17 mouse cellular contexts compared by ENCODE assay signal in genomic region chr4:100357881-100358589, GRCm38 (mm10).
DNase-seq lines count a peak whose midpoint lies in the region; ATAC-seq and TF ChIP-seq lines count a peak whose summit lies in the region.
"Had no signal": no experiment of that assay in that cellular context is flagged by ENCODE, and none has a peak within 500 bp of the region (broad histone marks: within the 10 kb centered on the region; RNA-seq: fewer than 3 reads in every experiment).

No protein-coding gene starts in this region.

- no peak overlapping the region for H3K4me2 ChIP-seq in heart, embryonic 15.5 days
- H3K4me2 ChIP-seq in midbrain, embryonic 11.5 days, result no peak overlapping the region
- H3K4me2 ChIP-seq in midbrain, embryonic 14.5 days (ENCODE audit: low read length), result no peak overlapping the region
- H3K4me2 ChIP-seq in lung, postnatal 0 days (replicated peaks; ENCODE audit: low read depth, low read length), result no peak overlapping the region

- H3K9ac ChIP-seq in heart, embryonic 15.5 days, result no peak overlapping the region
- no peak overlapping the region for H3K9ac ChIP-seq in midbrain, embryonic 11.5 days (ENCODE audit: low read length)
- no peak overlapping the region for H3K9ac ChIP-seq in midbrain, embryonic 14.5 days (replicated peaks; ENCODE audit: low read length)
- H3K9ac ChIP-seq in lung, postnatal 0 days (replicated peaks; ENCODE audit: low read depth), result no peak overlapping the region

- DNase-seq in heart, embryonic 10.5 days (ENCODE audit: low spot score), result no peak
- peak; percentile 35 for DNase-seq in midbrain, embryonic 11.5 days (ENCODE audit: low spot score, missing footprints)
- no peak for DNase-seq in midbrain, embryonic 14.5 days
- peak; percentile 81 for DNase-seq in lung, postnatal 0 days (ENCODE audit: low spot score)
- peak; percentile 47 for DNase-seq in telencephalon, adult 2 months (ENCODE audit: low read depth, low spot score)
- DNase-seq in thymus, postnatal 0 days (ENCODE audit: low spot score), result no peak
- DNase-seq: adrenal gland, postnatal 10 days; cerebellum, adult 8-10 months; gastrocnemius, postnatal 25 days; liver; right cerebral cortex, postnatal 4 days; thymus, adult 2 months had no signal

- no peak for ATAC-seq in heart, embryonic 15.5 days (replicated peaks; ENCODE audit: insufficient number of reproducible peaks, insufficient read depth, low FRiP score, low read depth)
- ATAC-seq in midbrain, embryonic 11.5 days (ENCODE audit: low FRiP score), result no peak
- no peak for ATAC-seq in midbrain, embryonic 14.5 days (ENCODE audit: low FRiP score, low TSS enrichment)
- ATAC-seq in lung, postnatal 0 days, result peak; percentile 80
- ATAC-seq: CD4-positive, CD25-positive, alpha-beta regulatory T cell, adult 4 months; inflammation-experienced regulatory T-cells, adult 6 months; midbrain, embryonic 16.5 days had no signal

- peaks cover 22% of the 10 kb centered on the region for H3K4me1 ChIP-seq in heart, embryonic 15.5 days (replicated peaks)
- no peaks in the 10 kb centered on the region for H3K4me1 ChIP-seq in heart, embryonic 10.5 days
- no peaks in the 10 kb centered on the region for H3K4me1 ChIP-seq in midbrain, embryonic 11.5 days (ENCODE audit: control insufficient read depth, insufficient read depth, low read length)
- no peaks in the 10 kb centered on the region for H3K4me1 ChIP-seq in midbrain, embryonic 14.5 days (ENCODE audit: control insufficient read depth, insufficient read depth, low read length)
- H3K4me1 ChIP-seq in lung, postnatal 0 days (ENCODE audit: insufficient read depth, low read depth, low read length), result no peaks in the 10 kb centered on the region

- no peak overlapping the region for H3K4me3 ChIP-seq in heart, embryonic 15.5 days
- H3K4me3 ChIP-seq in heart, embryonic 10.5 days, result no peak overlapping the region
- no peak overlapping the region for H3K4me3 ChIP-seq in midbrain, embryonic 11.5 days (ENCODE audit: low read depth, low read length)
- H3K4me3 ChIP-seq in midbrain, embryonic 14.5 days (replicated peaks; ENCODE audit: low read depth, low read length), result no peak overlapping the region
- H3K4me3 ChIP-seq in lung, postnatal 0 days (ENCODE audit: low read depth, low read length), result no peak overlapping the region

- no peaks in the 10 kb centered on the region for H3K36me3 ChIP-seq in heart, embryonic 15.5 days
- no peaks in the 10 kb centered on the region for H3K36me3 ChIP-seq in heart, embryonic 10.5 days
- H3K36me3 ChIP-seq in midbrain, embryonic 11.5 days (ENCODE audit: control insufficient read depth, insufficient read depth, low read length), result no peaks in the 10 kb centered on the region
- no peaks in the 10 kb centered on the region for H3K36me3 ChIP-seq in midbrain, embryonic 14.5 days (ENCODE audit: control insufficient read depth, insufficient read depth, low read length)
- no peaks in the 10 kb centered on the region for H3K36me3 ChIP-seq in lung, postnatal 0 days (ENCODE audit: insufficient read depth, low read length)

- peak; percentile 53 for TF ChIP-seq EP300 in lung, postnatal 0 days (IDR thresholded peaks at IDR 0.05)

- no peaks in the 10 kb centered on the region for H3K9me3 ChIP-seq in heart, embryonic 15.5 days (replicated peaks)
- H3K9me3 ChIP-seq in heart, embryonic 10.5 days, result no peaks in the 10 kb centered on the region
- no peaks in the 10 kb centered on the region for H3K9me3 ChIP-seq in midbrain, embryonic 11.5 days (ENCODE audit: control insufficient read depth, low read length)
- no peaks in the 10 kb centered on the region for H3K9me3 ChIP-seq in midbrain, embryonic 14.5 days (ENCODE audit: control insufficient read depth, low read length)
- H3K9me3 ChIP-seq in lung, postnatal 0 days (ENCODE audit: low read length), result no peaks in the 10 kb centered on the region

- WGBS in heart, embryonic 15.5 days, result 48% methylated on average over 4 of the region's 4 CpGs
- 54% methylated on average over 4 of the region's 4 CpGs for WGBS in heart, embryonic 10.5 days
- 84% methylated on average over 4 of the region's 4 CpGs for WGBS in midbrain, embryonic 11.5 days
- WGBS in midbrain, embryonic 14.5 days, result 80% methylated on average over 4 of the region's 4 CpGs
- 61% methylated on average over 4 of the region's 4 CpGs for WGBS in lung, postnatal 0 days

- H3K27ac ChIP-seq in heart, embryonic 15.5 days, result peak overlapping the region; percentile 31; the same call in 1 of the 2 replicates
- H3K27ac ChIP-seq in heart, embryonic 10.5 days, result no peak overlapping the region
- H3K27ac ChIP-seq in midbrain, embryonic 11.5 days (ENCODE audit: low read depth, low read length), result no peak overlapping the region
- H3K27ac ChIP-seq in midbrain, embryonic 14.5 days (replicated peaks; ENCODE audit: low read depth, low read length), result no peak overlapping the region
- no peak overlapping the region for H3K27ac ChIP-seq in lung, postnatal 0 days (ENCODE audit: low read length)
- H3K27ac ChIP-seq: macrophage had no signal

- peak; percentile 42 for TF ChIP-seq CTCF in lung, postnatal 0 days (IDR thresholded peaks at IDR 0.05)

- H3K27me3 ChIP-seq in heart, embryonic 15.5 days, result no peaks in the 10 kb centered on the region
- peaks cover 63% of the 10 kb centered on the region for H3K27me3 ChIP-seq in heart, embryonic 10.5 days (ENCODE audit: insufficient read depth, poor library complexity, severe bottlenecking)
- no peaks in the 10 kb centered on the region for H3K27me3 ChIP-seq in midbrain, embryonic 11.5 days (ENCODE audit: control insufficient read depth, insufficient read depth, low read length)
- H3K27me3 ChIP-seq in midbrain, embryonic 14.5 days (ENCODE audit: control insufficient read depth, insufficient read depth, low read length), result no peaks in the 10 kb centered on the region
- no peaks in the 10 kb centered on the region for H3K27me3 ChIP-seq in lung, postnatal 0 days (replicated peaks; ENCODE audit: insufficient read depth, low read length)

Comparison
In these comparisons a context has a peak if more than half of its experiments do, and no peak if none do; other contexts are left out.
1. DNase-seq: peak in midbrain, embryonic 11.5 days (single experiment), lung, postnatal 0 days (single experiment) and telencephalon, adult 2 months (single experiment); none in heart, embryonic 10.5 days (single experiment), midbrain, embryonic 14.5 days (single experiment) and thymus, postnatal 0 days (single experiment).